Mouse (Mus musculus): ENCODE results near the gene Gm28539. TPM values are rescaled to one million over a fixed set of nuclear protein-coding genes. Genes with fewer than 3 reads are reported as not detected.
"Not testable (repeated sequence)": the region's sequence is repeated elsewhere in the genome, so short reads cannot be mapped to it uniquely, and the experiment has no call there.

The Gm28539 gene
- not detected for polyA plus RNA-seq (2017; shearing (Covaris generic))

- peak; percentile 98 for ATAC-seq
Observed at GRCm38 (mm10) chr16:18836468-18837208, at the start of gene Gm28539, which contains the start of gene 2510002D24Rik. Gene Gm28539 (plus strand): TSS chr16:18836584. Gene 2510002D24Rik (plus strand): TSS chr16:18836578.

- ATAC-seq: no peak
Observed at GRCm38 (mm10) chr16:18786652-18787051, 49.7 kb upstream of the Gm28539 start.

- no peak for ATAC-seq
Observed at GRCm38 (mm10) chr16:18788627-18789406, 47.6 kb upstream of the Gm28539 start.

GRCm38 (mm10) chr16:18795223-18795899 is 41.0 kb upstream of the Gm28539 start:
- no peak for ATAC-seq

- no peak for ATAC-seq
Observed at GRCm38 (mm10) chr16:18796645-18797044, 39.7 kb upstream of the Gm28539 start.

- no peak for ATAC-seq
Observed at GRCm38 (mm10) chr16:18798151-18798550, 38.2 kb upstream of the Gm28539 start.

- ATAC-seq: no peak
Observed at GRCm38 (mm10) chr16:18798841-18799240, 37.5 kb upstream of the Gm28539 start.

GRCm38 (mm10) chr16:18805746-18806145 is 30.6 kb upstream of the Gm28539 start:
- ATAC-seq: no peak

GRCm38 (mm10) chr16:18809001-18809400 is 27.4 kb upstream of the Gm28539 start:
- no peak for ATAC-seq

GRCm38 (mm10) chr16:18811032-18811431 is 25.4 kb upstream of the Gm28539 start:
- no peak for ATAC-seq

GRCm38 (mm10) chr16:18811468-18812384 is 24.7 kb upstream of the Gm28539 start, which contains the start of the genes Ufd1 and Cdc45:
Gene Ufd1 (plus strand): TSS chr16:18811779.
Gene Cdc45 (minus strand): TSS chr16:18811987.
- ATAC-seq: peak; percentile 91

GRCm38 (mm10) chr16:18812385-18812910 is 23.9 kb upstream of the Gm28539 start:
- no peak for ATAC-seq

- ATAC-seq: no peak
Observed at GRCm38 (mm10) chr16:18822356-18822755, 14.0 kb upstream of the Gm28539 start.

- no peak for ATAC-seq
Observed at GRCm38 (mm10) chr16:18822925-18823324, 13.5 kb upstream of the Gm28539 start.

- no peak for ATAC-seq
Observed at GRCm38 (mm10) chr16:18828630-18829029, 7.8 kb upstream of the Gm28539 start.

GRCm38 (mm10) chr16:18829102-18829501 is 7.3 kb upstream of the Gm28539 start:
- no peak for ATAC-seq

GRCm38 (mm10) chr16:18833486-18833885 is 2.9 kb upstream of the Gm28539 start:
- ATAC-seq: no peak

GRCm38 (mm10) chr16:18836073-18836467 is 314 bp upstream of the Gm28539 start:
- ATAC-seq: peak; percentile 23

GRCm38 (mm10) chr16:18838346-18838745 is 2.0 kb downstream of the Gm28539 start:
- ATAC-seq: no peak

- ATAC-seq: no peak
Observed at GRCm38 (mm10) chr16:18846301-18846820, 10.0 kb downstream of the Gm28539 start.

GRCm38 (mm10) chr16:18849521-18850190 is 13.3 kb downstream of the Gm28539 start:
- not testable (repeated sequence) for ATAC-seq
